Mouse (Mus musculus): ENCODE data around the gene Bgn.

Bgn gene

DNA sequence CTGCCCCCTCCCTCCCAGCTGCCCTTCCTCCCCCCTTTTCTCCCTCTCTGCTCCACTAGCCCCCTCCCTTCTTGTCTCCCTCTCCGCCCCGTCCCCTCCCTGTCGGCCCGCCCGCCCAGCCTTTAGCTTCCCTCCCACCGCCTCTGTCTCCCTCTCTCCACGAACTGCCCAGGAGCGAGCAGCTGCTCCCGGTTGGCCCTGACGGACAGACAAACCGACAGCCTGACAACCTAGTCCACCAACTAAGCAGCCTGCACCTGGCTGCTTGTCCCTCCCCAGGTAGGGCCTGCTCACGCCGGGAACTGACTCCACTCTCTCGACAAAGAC is at the start of gene Bgn:
TSS of gene Bgn (plus strand) at position 119 of the 327 bp plus-strand sequence.
- in situ Hi-C loops (cut with MboI) = no loop called here

DNA sequence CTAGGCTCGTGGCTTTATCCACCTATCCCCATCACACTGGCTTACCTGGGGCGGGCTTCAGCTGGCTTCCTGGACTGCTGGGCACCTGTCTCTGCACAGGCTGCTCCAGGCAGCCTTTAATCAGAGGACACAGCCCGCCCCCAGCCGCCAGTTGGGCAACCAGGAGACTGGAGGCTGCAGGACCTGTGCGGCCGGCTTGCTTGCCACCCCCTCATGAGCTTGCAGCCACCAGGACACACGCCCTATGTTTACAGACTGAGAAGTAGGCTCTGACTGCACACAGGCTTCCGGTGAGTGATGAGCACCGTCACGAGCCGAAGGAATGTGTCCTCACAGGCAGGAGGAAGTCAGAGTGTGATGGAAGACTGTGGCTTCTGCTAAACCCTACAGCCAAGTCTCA is 48.1 kb upstream of the Bgn start, which contains the start of gene Trex2:
TSS of gene Trex2 (minus strand) at position 93 of the 400 bp plus-strand sequence.
- in situ Hi-C loops (cut with MboI) = no loop called here

- in situ Hi-C loops (cut with MboI) = no loop called here
Observed at GRCm38 (mm10) chrX:73441428-73441827, 42.0 kb upstream of the Bgn start.

DNA sequence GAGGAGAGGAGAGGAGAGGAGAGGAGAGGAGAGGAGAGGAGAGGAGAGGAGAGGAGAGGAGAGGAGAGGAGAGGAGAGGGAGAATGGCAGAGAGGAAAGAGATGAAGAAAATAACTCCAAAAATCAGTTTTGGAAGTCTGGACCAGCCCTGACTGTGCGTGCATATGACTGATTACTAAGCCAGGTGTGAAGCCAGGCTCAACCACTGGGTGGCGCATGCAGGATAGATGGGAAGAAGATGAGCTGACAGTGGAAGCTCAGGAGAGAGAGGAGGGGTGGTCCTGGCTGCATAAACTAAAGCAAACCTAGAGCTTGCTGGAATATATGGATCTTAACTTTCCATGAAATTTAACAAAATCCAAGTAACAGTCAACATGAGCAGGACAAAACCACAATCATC is 31.5 kb upstream of the Bgn start:
- in situ Hi-C loops (cut with MboI) = no loop called here

GRCm38 (mm10) chrX:73458877-73459392 is 24.5 kb upstream of the Bgn start, which contains the start of gene Haus7:
Gene Haus7 (minus strand): TSS chrX:73459044.
- in situ Hi-C loops (cut with MboI) = no loop called here

- in situ Hi-C loops (cut with MboI) = no loop called here
Observed at GRCm38 (mm10) chrX:73460792-73461191, 22.6 kb upstream of the Bgn start.

DNA sequence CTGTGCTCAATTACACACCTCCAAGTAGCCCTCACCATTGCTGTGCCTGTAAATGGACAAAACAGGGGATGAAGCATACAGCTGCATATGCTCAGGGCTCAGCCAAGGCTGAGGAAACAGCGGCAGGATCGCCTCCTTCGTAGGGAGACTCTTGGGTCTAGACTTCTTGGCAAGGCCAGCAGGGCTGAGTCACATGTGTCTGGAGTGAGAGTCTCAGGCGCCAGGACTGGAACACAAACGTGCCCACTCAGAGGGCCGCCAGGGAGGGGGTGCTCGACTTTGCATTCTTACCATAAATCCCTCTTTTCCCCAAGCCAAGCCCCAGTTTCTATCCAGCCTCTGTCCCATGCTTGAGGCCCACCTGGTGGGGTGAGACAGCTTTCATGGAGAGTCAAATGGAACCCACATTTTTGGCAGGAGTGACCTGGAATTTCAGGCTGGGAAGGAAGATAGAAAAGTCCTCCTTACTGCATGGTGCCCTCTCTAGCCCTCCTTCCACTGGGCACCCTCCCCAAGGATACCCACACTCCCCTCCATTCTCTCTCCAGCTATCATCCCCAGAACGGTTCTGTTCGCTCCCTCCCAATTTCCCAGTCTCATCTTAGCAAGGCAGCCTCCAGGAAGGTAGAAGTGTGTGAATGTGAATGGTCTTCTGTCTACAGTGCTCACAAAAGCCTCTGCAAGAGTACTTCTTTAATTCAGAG is 17.8 kb upstream of the Bgn start:
- in situ Hi-C loops (cut with MboI) = no loop called here

- in situ Hi-C loops (cut with MboI) = no loop called here
Observed at GRCm38 (mm10) chrX:73467446-73468241, 15.8 kb upstream of the Bgn start.

DNA sequence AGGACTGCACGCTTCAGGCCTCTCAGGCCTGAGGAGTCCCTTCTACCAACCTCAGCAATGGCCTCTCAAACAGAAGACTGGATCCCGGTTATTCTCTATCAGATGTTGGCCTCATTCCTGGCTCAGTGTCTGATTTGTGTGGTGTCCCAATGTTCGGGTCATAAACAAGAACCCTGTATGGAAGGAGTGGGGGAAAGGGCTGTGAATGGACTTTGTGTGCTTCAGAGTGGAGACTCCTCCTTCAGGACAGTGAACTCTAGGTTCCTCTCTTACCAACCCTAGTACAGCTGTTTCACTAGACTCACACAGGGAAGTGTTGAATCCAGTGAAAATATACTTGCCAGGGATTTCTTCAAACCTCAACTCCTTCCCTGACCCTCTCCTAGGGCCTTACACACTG is 15.1 kb upstream of the Bgn start:
- in situ Hi-C loops (cut with MboI) = no loop called here

GRCm38 (mm10) chrX:73468752-73469151 is 14.7 kb upstream of the Bgn start:
- in situ Hi-C loops (cut with MboI) = no loop called here

DNA sequence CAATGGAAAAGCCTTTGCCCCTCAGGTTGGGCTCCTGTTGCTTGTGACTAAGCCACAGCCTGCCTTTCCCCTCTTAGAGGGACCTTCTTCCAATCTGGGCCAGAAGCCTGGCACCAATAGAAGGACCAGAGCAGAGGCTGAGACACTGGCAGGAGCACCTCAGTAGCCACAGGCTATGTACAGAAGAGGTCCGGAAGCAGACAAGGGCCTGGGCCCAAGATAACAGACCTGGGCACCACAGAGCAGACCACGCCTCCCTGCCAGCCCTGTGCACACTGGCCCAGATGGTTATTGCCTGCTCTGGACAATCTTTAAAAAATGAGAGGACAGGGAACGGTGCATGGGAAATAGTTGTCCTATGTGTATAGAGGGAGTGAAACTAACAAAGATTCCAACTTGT is 11.6 kb upstream of the Bgn start:
- in situ Hi-C loops (cut with MboI) = no loop called here

DNA sequence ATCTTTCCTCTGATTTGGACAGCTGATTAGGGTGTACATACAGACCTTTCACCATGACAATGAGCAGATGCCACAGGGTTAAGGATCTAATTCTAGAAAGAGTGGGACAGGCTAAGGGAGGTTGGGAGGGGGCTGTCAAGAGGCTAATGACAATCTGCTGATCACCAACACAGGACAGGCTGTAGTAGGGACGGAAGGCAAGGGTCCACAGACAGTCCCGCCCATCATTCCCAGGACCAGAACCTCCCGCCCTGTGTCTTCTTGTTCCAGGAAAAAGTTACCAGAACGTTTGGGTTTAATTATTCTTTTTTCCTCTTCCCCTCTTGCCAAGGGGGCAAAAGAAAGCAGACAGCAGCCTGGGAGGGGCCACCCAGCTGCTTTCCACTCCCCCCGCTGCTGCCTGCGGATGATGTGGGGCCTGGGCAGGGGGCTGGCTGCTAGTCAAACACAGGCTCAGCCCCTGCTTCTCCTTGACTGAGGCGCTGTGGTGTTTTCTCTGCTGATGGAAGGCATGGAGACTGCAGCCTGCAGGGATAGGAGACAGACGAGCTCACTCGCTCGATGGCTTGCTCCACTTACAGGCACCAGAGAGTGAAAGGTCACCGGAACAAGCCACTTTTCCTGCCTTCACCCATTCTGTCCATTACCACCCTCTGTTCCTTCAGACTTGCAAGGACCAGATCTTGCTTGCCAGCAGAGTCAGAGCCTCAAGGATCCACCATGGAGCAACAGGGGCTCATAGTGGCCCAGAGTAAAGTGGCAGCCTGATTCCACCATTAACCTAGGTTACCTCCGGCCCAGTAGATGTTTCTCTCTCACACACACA is 8.8 kb upstream of the Bgn start:
- in situ Hi-C loops (cut with MboI) = no loop called here

DNA sequence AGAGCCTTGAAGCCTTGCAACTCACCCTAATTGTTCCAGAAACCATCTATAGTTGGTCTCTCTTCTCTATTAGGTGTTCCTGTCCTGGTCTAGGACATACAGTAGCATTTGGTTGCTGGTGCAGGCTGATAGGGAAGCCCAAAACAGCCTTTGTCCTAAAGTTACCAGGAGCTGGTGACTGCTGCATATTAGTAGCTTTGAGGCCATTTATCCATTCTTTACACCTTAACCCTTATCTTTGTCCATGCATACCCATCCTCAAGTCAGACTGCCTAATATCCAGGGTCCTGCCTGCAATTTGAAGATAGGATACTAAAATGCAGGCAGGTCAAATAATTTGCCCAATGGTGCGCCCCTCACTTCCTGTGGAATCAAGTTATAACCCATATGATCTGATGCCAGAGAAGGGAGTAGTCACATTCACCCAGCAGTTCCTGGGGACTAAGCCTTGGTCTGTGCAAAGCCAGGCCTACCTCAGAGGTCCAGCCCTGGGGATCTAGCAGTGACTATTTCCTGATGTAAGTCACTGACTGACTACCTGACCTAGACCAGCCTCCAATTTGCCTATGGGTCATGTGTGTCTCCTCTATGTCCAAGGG is 7.6 kb upstream of the Bgn start:
- in situ Hi-C loops (cut with MboI) = no loop called here

- in situ Hi-C loops (cut with MboI) = no loop called here
Observed at GRCm38 (mm10) chrX:73476621-73477020, 6.8 kb upstream of the Bgn start.

DNA sequence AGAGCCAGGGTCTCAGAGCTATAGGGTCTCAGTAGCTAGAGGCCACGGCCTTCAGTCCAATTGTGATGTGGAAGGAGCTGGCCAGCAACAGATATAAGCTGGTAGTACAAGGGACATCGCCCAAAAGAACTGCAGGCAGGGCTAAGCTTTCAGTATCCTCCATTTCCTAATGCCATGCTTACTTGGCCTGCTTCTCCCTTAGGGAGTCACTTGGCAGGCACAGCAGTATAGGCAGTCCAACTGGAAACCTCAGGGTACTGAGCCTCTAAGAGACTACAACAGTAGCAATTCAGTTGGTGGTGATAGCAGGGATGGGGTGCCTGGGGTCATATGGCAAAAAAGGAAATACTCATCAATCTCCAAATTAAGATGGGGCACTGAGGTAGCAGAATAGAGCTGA is 5.9 kb upstream of the Bgn start:
- in situ Hi-C loops (cut with MboI) = no loop called here

DNA sequence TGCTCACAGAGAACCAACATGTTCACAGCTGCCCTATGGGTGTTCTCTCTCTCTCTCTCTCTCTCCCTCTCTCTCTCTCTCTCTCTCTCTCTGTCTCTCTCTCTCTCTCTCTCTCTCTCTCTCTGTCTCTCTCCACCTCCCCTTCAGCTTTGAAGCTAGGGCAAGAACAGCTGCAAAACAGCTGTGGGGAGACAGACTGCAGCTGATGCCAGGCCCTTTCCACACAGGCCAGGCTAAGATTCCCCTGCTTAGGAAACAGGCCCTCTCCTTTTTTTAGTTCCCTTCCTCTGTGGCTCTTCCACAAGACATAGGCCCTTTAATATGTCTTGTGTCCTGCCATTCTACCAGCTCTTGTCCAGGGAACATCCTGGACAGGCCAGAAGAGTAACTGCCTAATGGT is 3.7 kb upstream of the Bgn start:
- in situ Hi-C loops (cut with MboI) = no loop called here

DNA sequence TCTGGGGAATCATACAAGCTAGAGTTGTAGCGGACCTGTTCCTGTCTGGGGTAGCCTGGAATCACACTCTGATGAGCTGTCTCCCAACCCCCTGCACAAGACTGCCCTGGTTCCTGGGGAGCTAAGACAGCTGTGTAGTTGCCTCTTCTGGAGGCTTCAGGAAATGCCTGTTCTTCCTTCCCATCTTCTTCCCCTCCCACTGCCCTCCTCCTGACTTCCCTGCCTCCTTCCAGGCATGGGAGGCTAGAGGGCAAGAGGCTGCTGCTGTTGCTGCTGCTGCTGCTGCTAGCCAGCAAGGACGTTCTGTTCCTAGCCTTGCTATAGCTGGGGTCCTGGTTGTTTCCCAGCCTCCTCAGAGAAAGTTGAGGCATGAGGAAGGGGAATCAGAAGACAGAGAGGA is 3.1 kb upstream of the Bgn start:
- in situ Hi-C loops (cut with MboI) = no loop called here

- in situ Hi-C loops (cut with MboI) = no loop called here
Observed at GRCm38 (mm10) chrX:73482643-73483483, 539 bp upstream of the Bgn start.

- in situ Hi-C loops (cut with MboI) = no loop called here
Observed at GRCm38 (mm10) chrX:73484076-73484475, 674 bp downstream of the Bgn start.

GRCm38 (mm10) chrX:73484870-73485269 is 1.5 kb downstream of the Bgn start:
- in situ Hi-C loops (cut with MboI) = no loop called here

DNA sequence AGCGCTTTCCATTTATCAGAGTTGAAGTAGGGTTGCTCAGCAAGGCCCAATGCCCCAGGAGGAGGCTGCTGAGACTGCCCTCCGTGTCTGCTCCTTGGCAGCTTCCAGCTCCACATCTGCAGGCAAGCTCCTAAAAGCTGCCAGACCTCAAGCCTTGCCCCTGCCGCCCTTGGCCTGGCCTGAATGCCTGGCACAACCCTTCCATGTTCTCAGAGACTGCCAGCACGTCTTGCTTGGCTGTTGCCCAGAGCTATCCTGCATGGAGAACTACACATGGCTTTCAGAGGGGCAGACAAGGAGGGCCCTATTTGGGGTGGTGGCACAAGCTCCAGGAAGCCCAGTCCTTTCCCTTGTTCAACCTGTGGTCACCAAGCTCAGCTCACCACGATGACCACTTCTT is 3.5 kb downstream of the Bgn start:
- in situ Hi-C loops (cut with MboI) = no loop called here
